Mouse (Mus musculus) hindbrain, postnatal 0 days (tissue): ENCODE measurements at regions not wholly inside any gene's neighbourhood (a gene's known extent, or its start where the extent isn't known, plus 50 kb on each side); places are given as distances from the start of the nearest gene placed in this dataset.

Experiments
- ATAC-seq: fragments of 200-750 bp; cut with Nextera tagmentation; 2 replicates; pipeline ENCODE4 v1.8.0; 2017; ENCODE audit warnings: mild to moderate bottlenecking, moderate TSS enrichment, moderate library complexity
- DNase-seq: peaks from one replicate; pipeline ENCODE4 v3.0.0-alpha.2; 2015; ENCODE audit warnings: low spot score
- H3K27ac ChIP-seq: fragments of 300-500 bp; sonication (generic); 2 replicates; pipeline ENCODE4 v1.5.1; 2014; ENCODE audit warnings: mild to moderate bottlenecking
- H3K27me3 ChIP-seq: fragments of 300-500 bp; sonication (generic); 2 replicates; pipeline ENCODE4 v1.6.1; 2014; ENCODE audit warnings: low read length, mixed read lengths; ENCODE audit not compliant: insufficient read depth
- H3K36me3 ChIP-seq: fragments of 300-500 bp; sonication (generic); 2 replicates; pipeline ENCODE4 v1.6.1; 2014; ENCODE audit warnings: low read length, mixed read lengths; ENCODE audit not compliant: insufficient read depth
- H3K4me1 ChIP-seq: fragments of 300-500 bp; sonication (generic); 2 replicates; pipeline ENCODE4 v1.6.1; 2014; ENCODE audit warnings: antibody characterized with exemption, low read length, mixed read lengths; ENCODE audit not compliant: insufficient read depth
- H3K4me2 ChIP-seq: fragments of 300-500 bp; sonication (generic); 2 replicates; pipeline ENCODE4 v1.6.1; 2014; ENCODE audit warnings: low read depth, mild to moderate bottlenecking, low read length, moderate library complexity, mixed read lengths
- H3K4me3 ChIP-seq: fragments of 300-500 bp; sonication (generic); 2 replicates; pipeline ENCODE4 v1.5.1; 2014; ENCODE audit warnings: low read length
- H3K9ac ChIP-seq: fragments of 300-500 bp; sonication (generic); replicated peaks from 2 replicates; pipeline ENCODE4 v1.6.1; 2014; ENCODE audit warnings: mild to moderate bottlenecking, low read length, moderate library complexity, mixed read lengths
- H3K9me3 ChIP-seq: fragments of 300-500 bp; sonication (generic); 2 replicates; pipeline ENCODE4 v1.6.1; 2016; ENCODE audit warnings: low read length, mixed read lengths
- CTCF ChIP-seq: IDR thresholded peaks from 2 replicates; pipeline ENCODE4 v1.5.1; 2016; ENCODE audit warnings: antibody characterized with exemption, control low read depth, low read depth
- WGBS: fragments of 180-500 bp; shearing (Covaris S2); extraction: QIAGEN DNeasy Blood & Tissue Kit; methylation state at CpG from one replicate; pipeline ENCODE4 v1.1.7; 2014; 5-methylcytosine and 5-hydroxymethylcytosine counted together

- no peak for TF ChIP-seq CTCF
- Histone ChIP-seq H3K4me3 (no peak overlapping the region), H3K36me3 (no peaks in the 10 kb centered on the region), H3K4me1 (no peaks in the 10 kb centered on the region), H3K27ac (no peak overlapping the region), H3K4me2 (no peak overlapping the region), H3K27me3 (no peaks in the 10 kb centered on the region), H3K9me3 (no peaks in the 10 kb centered on the region), H3K9ac (no peak overlapping the region)
- 75% methylated on average over 1 of the region's 1 CpGs for WGBS
- DNase-seq (no peak), ATAC-seq (peak; percentile 53; the same call in 1 of the 2 replicates)
Measured at GRCm38 (mm10) chr6:41191734-41192326, 110.2 kb upstream of the Try4 start.

- ATAC-seq (no peak), DNase-seq (no peak)
- Histone ChIP-seq H3K9ac (no peak overlapping the region), H3K27ac (no peak overlapping the region), H3K4me3 (no peak overlapping the region), H3K36me3 (no peaks in the 10 kb centered on the region), H3K27me3 (no peaks in the 10 kb centered on the region), H3K4me2 (no peak overlapping the region), H3K4me1 (no peaks in the 10 kb centered on the region), H3K9me3 (no peaks in the 10 kb centered on the region)
- TF ChIP-seq CTCF: no peak
- WGBS: 76% methylated on average over 2 of the region's 2 CpGs
Measured at GRCm38 (mm10) chr6:41188910-41189309, 113.2 kb upstream of the Try4 start.

GRCm38 (mm10) chr6:41187966-41188365 is 114.1 kb upstream of the Try4 start:
- H3K27ac ChIP-seq: no peak overlapping the region
- no peak overlapping the region for H3K4me2 ChIP-seq
- H3K27me3 ChIP-seq: no peaks in the 10 kb centered on the region
- DNase-seq (no peak), ATAC-seq (no peak)
- 82% methylated on average over 1 of the region's 1 CpGs for WGBS
- no peaks in the 10 kb centered on the region for H3K4me1 ChIP-seq
- no peak overlapping the region for H3K4me3 ChIP-seq
- TF ChIP-seq CTCF: peak; percentile 39
- no peaks in the 10 kb centered on the region for H3K9me3 ChIP-seq
- no peaks in the 10 kb centered on the region for H3K36me3 ChIP-seq
- H3K9ac ChIP-seq: no peak overlapping the region

- WGBS: 86% methylated on average over 7 of the region's 7 CpGs
- no peak overlapping the region for H3K27ac ChIP-seq
- H3K36me3 ChIP-seq: no peaks in the 10 kb centered on the region
- no peak overlapping the region for H3K4me2 ChIP-seq
- H3K4me3 ChIP-seq: no peak overlapping the region
- H3K4me1 ChIP-seq: no peaks in the 10 kb centered on the region
- no peaks in the 10 kb centered on the region for H3K9me3 ChIP-seq
- H3K9ac ChIP-seq: no peak overlapping the region
- ATAC-seq (no peak), DNase-seq (no peak)
- H3K27me3 ChIP-seq: no peaks in the 10 kb centered on the region
- no peak for TF ChIP-seq CTCF
Measured at GRCm38 (mm10) chr6:41178896-41179295, 123.2 kb upstream of the Try4 start.

- H3K4me3 ChIP-seq: no peak overlapping the region
- no peaks in the 10 kb centered on the region for H3K9me3 ChIP-seq
- no peaks in the 10 kb centered on the region for H3K4me1 ChIP-seq
- H3K36me3 ChIP-seq: no peaks in the 10 kb centered on the region
- no peak for ATAC-seq
- H3K27me3 ChIP-seq: no peaks in the 10 kb centered on the region
- TF ChIP-seq CTCF: no peak
- no peak overlapping the region for H3K9ac ChIP-seq
- 78% methylated on average over 2 of the region's 2 CpGs for WGBS
- DNase-seq: no peak
- H3K4me2 ChIP-seq: no peak overlapping the region
- H3K27ac ChIP-seq: no peak overlapping the region
Measured at GRCm38 (mm10) chr6:41178019-41178418, 124.0 kb upstream of the Try4 start.

GRCm38 (mm10) chr6:41177152-41177551 is 124.9 kb upstream of the Try4 start:
- Histone ChIP-seq H3K27me3 (no peaks in the 10 kb centered on the region), H3K4me3 (no peak overlapping the region), H3K4me1 (no peaks in the 10 kb centered on the region), H3K9ac (no peak overlapping the region), H3K36me3 (no peaks in the 10 kb centered on the region), H3K9me3 (no peaks in the 10 kb centered on the region), H3K4me2 (no peak overlapping the region), H3K27ac (no peak overlapping the region)
- no peak for TF ChIP-seq CTCF
- 87% methylated on average over 3 of the region's 3 CpGs for WGBS
- ATAC-seq: no peak
- no peak for DNase-seq

GRCm38 (mm10) chr6:41176034-41176433 is 126.0 kb upstream of the Try4 start:
- 88% methylated on average over 1 of the region's 1 CpGs for WGBS
- Histone ChIP-seq H3K9ac (no peak overlapping the region), H3K4me1 (no peaks in the 10 kb centered on the region), H3K27ac (no peak overlapping the region), H3K4me3 (no peak overlapping the region), H3K9me3 (no peaks in the 10 kb centered on the region), H3K4me2 (no peak overlapping the region), H3K36me3 (no peaks in the 10 kb centered on the region), H3K27me3 (no peaks in the 10 kb centered on the region)
- no peak for DNase-seq
- no peak for ATAC-seq
- no peak for TF ChIP-seq CTCF
